Mouse (Mus musculus): Measurements from ENCODE around the gene Oat.

DNA sequence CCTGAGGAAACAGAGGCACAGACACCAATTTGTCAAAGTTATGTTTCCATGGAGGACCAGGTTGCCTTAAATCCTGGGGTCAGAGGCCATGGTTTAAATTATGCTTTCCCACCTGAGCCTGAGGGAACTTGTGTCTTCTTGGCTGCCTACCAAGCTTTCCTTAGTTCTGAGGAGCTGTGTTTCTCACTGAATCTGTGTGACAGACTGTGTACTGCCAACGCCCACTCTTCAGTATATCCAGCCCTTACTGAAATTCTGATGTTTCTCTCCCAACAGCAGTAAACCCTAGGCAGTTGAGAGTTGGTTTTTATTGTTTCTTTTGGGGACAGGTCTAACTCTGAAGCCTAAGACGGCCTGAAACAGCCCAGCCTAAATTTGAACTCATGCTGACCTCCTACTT is 17.6 kb upstream of the Oat start:
- no peak for TF ChIP-seq POLR2A (IDR thresholded peaks at IDR 0.05; ENCODE audit: insufficient read depth, low read depth, low read length)
- no peak for TF ChIP-seq EP300 (IDR thresholded peaks at IDR 0.05; ENCODE audit: insufficient read depth, low read depth, low read length)
- no peak for TF ChIP-seq CTCF (IDR thresholded peaks at IDR 0.05)

Measured in heart, adult 2 months (tissue).